Mouse (Mus musculus) ES-E14 (cell line): ENCODE measurements around the gene Cdkl3.

ENCODE experiments used
- CHD2 ChIP-seq: IDR thresholded peaks from 2 replicates; pipeline ENCODE4 v1.6.1; 2014; ENCODE audit warnings: mild to moderate bottlenecking, low read depth, low read length, inconsistent platforms
- MAFK ChIP-seq: IDR thresholded peaks from 2 replicates; pipeline ENCODE4 v1.6.1; 2014; ENCODE audit warnings: mild to moderate bottlenecking, low read depth, low read length, inconsistent platforms; ENCODE audit not compliant: insufficient read depth
- ZC3H11A ChIP-seq: IDR thresholded peaks from 2 replicates; pipeline ENCODE4 v1.6.1; 2012; ENCODE audit warnings: low read depth, mild to moderate bottlenecking, inconsistent platforms, low read length, borderline replicate concordance

- TF ChIP-seq CHD2 (no peak), ZC3H11A (no peak), MAFK (no peak)
Observed at GRCm38 (mm10) chr11:51961761-51962160, 42.3 kb upstream of the Cdkl3 start.
